In the genomic region with DNA sequence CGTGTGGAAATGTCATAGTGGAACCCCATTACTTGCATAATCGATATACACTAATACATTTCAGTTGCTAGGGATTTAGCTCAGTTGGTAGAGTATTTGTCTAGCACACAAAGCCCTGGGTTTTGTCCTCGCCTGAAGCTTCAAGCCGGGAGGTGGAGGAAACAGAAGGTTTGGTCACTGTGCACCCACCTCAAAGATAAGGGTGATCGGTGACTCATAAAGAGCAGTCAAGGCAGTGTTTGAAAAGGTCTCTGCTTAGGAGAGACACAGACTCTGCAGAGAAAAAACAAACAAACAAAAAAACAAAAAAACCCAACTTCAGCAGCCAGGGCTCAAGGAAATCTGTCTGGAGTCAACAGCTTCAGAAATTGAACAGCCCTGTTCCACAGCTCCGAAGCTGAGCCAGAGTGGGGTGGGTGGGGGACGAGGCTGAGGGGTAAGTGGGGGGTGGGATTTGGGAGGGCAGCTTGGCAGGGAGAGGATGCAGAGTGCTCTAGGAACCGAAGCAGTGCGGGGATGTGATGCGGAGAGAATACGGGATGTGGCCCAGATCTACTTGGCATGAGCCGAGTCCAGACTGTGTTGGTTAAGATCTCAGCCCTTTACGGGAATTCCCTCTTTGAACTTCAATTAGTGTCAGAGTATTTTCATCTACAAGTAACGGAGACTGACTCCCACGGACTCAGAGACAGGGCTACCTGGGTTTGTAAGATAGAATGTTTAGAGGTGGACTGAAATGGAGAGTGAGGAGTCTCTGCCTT, we compare ENCODE assay signal across 12 mouse cellular contexts. TPM values are rescaled to one million over a fixed set of nuclear protein-coding genes. Genes with fewer than 3 reads are reported as not detected.
DNase-seq lines count a peak whose midpoint lies in the region; ATAC-seq and TF ChIP-seq lines count a peak whose summit lies in the region.
"Had no signal": no experiment of that assay in that cellular context is flagged by ENCODE, and none has a peak within 500 bp of the region (broad histone marks: within the 10 kb centered on the region; RNA-seq: fewer than 3 reads in every experiment).

No protein-coding gene starts in this region.

- no peak overlapping the region for H3K27ac ChIP-seq in forebrain, postnatal 0 days (ENCODE audit: low read depth, low read length)
- no peak overlapping the region for H3K27ac ChIP-seq in forebrain, embryonic 10.5 days
- H3K27ac ChIP-seq in kidney, adult 2 months (ENCODE audit: insufficient read depth, low read depth, low read length): peak overlapping the region; percentile 78
- H3K27ac ChIP-seq in bone marrow macrophage, adult 2 months (ENCODE audit: insufficient read depth, low read depth, low read length): peak overlapping the region; percentile 29
- peak overlapping the region; percentile 59; the same call in 1 of the 2 replicates for H3K27ac ChIP-seq in liver, postnatal 0 days (ENCODE audit: low read depth)
- H3K27ac ChIP-seq in layer of hippocampus, adult 2 months: no peak overlapping the region
- H3K27ac ChIP-seq: midbrain, embryonic 13.5 days; neural tube, embryonic 13.5 days had no signal

- no peak overlapping the region for H3K9ac ChIP-seq in forebrain, postnatal 0 days
- no peak overlapping the region for H3K9ac ChIP-seq in liver, postnatal 0 days (replicated peaks)
- H3K9ac ChIP-seq: midbrain, embryonic 13.5 days; neural tube, embryonic 13.5 days had no signal

- peak; percentile 74 for ATAC-seq in forebrain, postnatal 0 days
- ATAC-seq in liver, postnatal 0 days: peak; percentile 39
- ATAC-seq: midbrain, embryonic 13.5 days had no signal

- H3K36me3 ChIP-seq in forebrain, postnatal 0 days (ENCODE audit: insufficient read depth): no peaks in the 10 kb centered on the region
- no peaks in the 10 kb centered on the region for H3K36me3 ChIP-seq in forebrain, embryonic 10.5 days (replicated peaks)
- H3K36me3 ChIP-seq in kidney, adult 2 months (ENCODE audit: control insufficient read depth, insufficient read depth, low read length): no peaks in the 10 kb centered on the region
- no peaks in the 10 kb centered on the region for H3K36me3 ChIP-seq in liver, postnatal 0 days (replicated peaks; ENCODE audit: insufficient read depth, low read length)
- H3K36me3 ChIP-seq: midbrain, embryonic 13.5 days; neural tube, embryonic 13.5 days had no signal

- no peak for DNase-seq in forebrain, postnatal 0 days
- DNase-seq in forebrain, embryonic 10.5 days (ENCODE audit: extremely low spot score, low spot score): no peak
- DNase-seq in kidney, adult 2 months: peak; percentile 43
- no peak for DNase-seq in kidney, postnatal 25 days
- no peak for DNase-seq in liver, postnatal 0 days
- no peak for DNase-seq in right cerebral cortex, postnatal 4 days
- no peak for DNase-seq in layer of hippocampus, adult 2 months (ENCODE audit: low spot score in 2 of 2)
- DNase-seq: cerebellum, adult 8-10 months; thymus, postnatal 36 days had no signal

- H3K4me3 ChIP-seq in forebrain, postnatal 0 days (ENCODE audit: low read depth, low read length): no peak overlapping the region
- no peak overlapping the region for H3K4me3 ChIP-seq in forebrain, embryonic 10.5 days
- no peak overlapping the region for H3K4me3 ChIP-seq in kidney, adult 2 months (ENCODE audit: insufficient read depth, low read depth, low read length)
- no peak overlapping the region for H3K4me3 ChIP-seq in bone marrow macrophage, adult 2 months (ENCODE audit: insufficient read depth, low read length)
- H3K4me3 ChIP-seq in liver, postnatal 0 days (ENCODE audit: low read depth, low read length): no peak overlapping the region
- no peak overlapping the region for H3K4me3 ChIP-seq in layer of hippocampus, adult 2 months
- H3K4me3 ChIP-seq: midbrain, embryonic 13.5 days; neural tube, embryonic 13.5 days had no signal

- TF ChIP-seq EP300 in liver, postnatal 0 days (IDR thresholded peaks at IDR 0.05; ENCODE audit: low read depth): no peak

- H3K4me1 ChIP-seq in forebrain, postnatal 0 days (ENCODE audit: insufficient read depth): no peaks in the 10 kb centered on the region
- H3K4me1 ChIP-seq in forebrain, embryonic 10.5 days: peaks cover 16% of the 10 kb centered on the region
- peaks cover 4% of the 10 kb centered on the region; the same call in 1 of the 2 replicates for H3K4me1 ChIP-seq in kidney, adult 2 months (ENCODE audit: control insufficient read depth, insufficient read depth, low read length)
- peaks cover 18% of the 10 kb centered on the region for H3K4me1 ChIP-seq in bone marrow macrophage, adult 2 months (ENCODE audit: control insufficient read depth, insufficient read depth, low read length)
- H3K4me1 ChIP-seq in liver, postnatal 0 days (ENCODE audit: insufficient read depth): peaks cover 14% of the 10 kb centered on the region
- H3K4me1 ChIP-seq: midbrain, embryonic 13.5 days had no signal

- H3K27me3 ChIP-seq in forebrain, postnatal 0 days (ENCODE audit: insufficient read depth, low read length): no peaks in the 10 kb centered on the region
- H3K27me3 ChIP-seq in forebrain, embryonic 10.5 days (ENCODE audit: poor library complexity, severe bottlenecking): no peaks in the 10 kb centered on the region
- no peaks in the 10 kb centered on the region for H3K27me3 ChIP-seq in kidney, adult 2 months (replicated peaks; ENCODE audit: control insufficient read depth, insufficient read depth, low read length)
- H3K27me3 ChIP-seq in liver, postnatal 0 days (ENCODE audit: insufficient read depth, low read length): no peaks in the 10 kb centered on the region
- H3K27me3 ChIP-seq: midbrain, embryonic 13.5 days; neural tube, embryonic 13.5 days had no signal

- no peaks in the 10 kb centered on the region for H3K9me3 ChIP-seq in forebrain, postnatal 0 days (ENCODE audit: low read length)
- no peaks in the 10 kb centered on the region for H3K9me3 ChIP-seq in forebrain, embryonic 10.5 days
- no peaks in the 10 kb centered on the region for H3K9me3 ChIP-seq in liver, postnatal 0 days (ENCODE audit: low read length)
- H3K9me3 ChIP-seq: midbrain, embryonic 13.5 days; neural tube, embryonic 13.5 days had no signal

- no peak for TF ChIP-seq POLR2A in kidney, adult 2 months (IDR thresholded peaks at IDR 0.05; ENCODE audit: low read depth, low read length)
- TF ChIP-seq POLR2A in bone marrow macrophage, adult 2 months (IDR thresholded peaks at IDR 0.05; ENCODE audit: borderline replicate concordance, low read depth, low read length): no peak

- 50% methylated on average over 15 of the region's 15 CpGs for WGBS in forebrain, postnatal 0 days
- WGBS in forebrain, embryonic 10.5 days: 85% methylated on average over 15 of the region's 15 CpGs
- 56% methylated on average over 15 of the region's 15 CpGs for WGBS in kidney, adult 2 months
- 58% methylated on average over 15 of the region's 15 CpGs for WGBS in liver, postnatal 0 days (ENCODE audit: insufficient replicate concordance)

- TF ChIP-seq CTCF in forebrain, postnatal 0 days (IDR thresholded peaks at IDR 0.05; ENCODE audit: low read depth): no peak
- TF ChIP-seq CTCF in kidney, adult 2 months (conservative IDR thresholded peaks at IDR 0.05; ENCODE audit: insufficient read depth, insufficient read length, low read depth, low read length): no peak
- TF ChIP-seq CTCF in bone marrow macrophage, adult 2 months (IDR thresholded peaks at IDR 0.05; ENCODE audit: low read depth, low read length): no peak
- TF ChIP-seq CTCF in liver, postnatal 0 days (IDR thresholded peaks at IDR 0.05; ENCODE audit: low read depth): no peak
- TF ChIP-seq CTCF in layer of hippocampus, adult 2 months (conservative IDR thresholded peaks at IDR 0.05): no peak

- H3K4me2 ChIP-seq in forebrain, postnatal 0 days (ENCODE audit: low read depth): no peak overlapping the region
- no peak overlapping the region for H3K4me2 ChIP-seq in liver, postnatal 0 days (ENCODE audit: low read depth, low read length)
- H3K4me2 ChIP-seq: midbrain, embryonic 13.5 days; neural tube, embryonic 13.5 days had no signal

RNA-seq across cellular contexts. Expression of a gene that starts 40.6 kb away (rescaled TPM):
- 44.4 and 48.0 TPM in 2 replicates for total RNA-seq in forebrain, postnatal 0 days (2014; rRNA removed)
- 60.8 and 68.0 TPM in 2 replicates for polyA plus RNA-seq in forebrain, postnatal 0 days (2015; fragmentation: Nextera tagmentation; extraction: Ambion mirVana)
- polyA plus RNA-seq in forebrain, embryonic 10.5 days (2016; fragmentation: Nextera tagmentation; extraction: Ambion mirVana): 15.7 and 16.8 TPM in 2 replicates
- 98.1 and 123 TPM in 2 replicates for polyA plus RNA-seq in kidney, adult 2 months (2012; rRNA removed)
- 1.2 and 1.8 TPM in 2 replicates for polyA plus RNA-seq in bone marrow macrophage, adult 2 months (2012; ENCODE audit: insufficient read depth, insufficient read length, missing spikeins)
- 44.6 and 55.4 TPM in 2 replicates for polyA plus RNA-seq in liver, postnatal 0 days (2015; fragmentation: Nextera tagmentation; extraction: Ambion mirVana)
- total RNA-seq in layer of hippocampus, adult 2 months (2021): 10 to 100 TPM; 30.4 to 30.8 TPM

Comparison
In these comparisons a context has a peak if more than half of its experiments do, and no peak if none do; other contexts are left out.
1. H3K27ac ChIP-seq: peak in kidney, adult 2 months (single experiment), bone marrow macrophage, adult 2 months (single experiment) and liver, postnatal 0 days (single experiment); none in forebrain, postnatal 0 days (single experiment), forebrain, embryonic 10.5 days (single experiment) and layer of hippocampus, adult 2 months (single experiment).